Mouse (Mus musculus): ENCODE data around the gene Col4a6.

Gene Col4a6

DNA sequence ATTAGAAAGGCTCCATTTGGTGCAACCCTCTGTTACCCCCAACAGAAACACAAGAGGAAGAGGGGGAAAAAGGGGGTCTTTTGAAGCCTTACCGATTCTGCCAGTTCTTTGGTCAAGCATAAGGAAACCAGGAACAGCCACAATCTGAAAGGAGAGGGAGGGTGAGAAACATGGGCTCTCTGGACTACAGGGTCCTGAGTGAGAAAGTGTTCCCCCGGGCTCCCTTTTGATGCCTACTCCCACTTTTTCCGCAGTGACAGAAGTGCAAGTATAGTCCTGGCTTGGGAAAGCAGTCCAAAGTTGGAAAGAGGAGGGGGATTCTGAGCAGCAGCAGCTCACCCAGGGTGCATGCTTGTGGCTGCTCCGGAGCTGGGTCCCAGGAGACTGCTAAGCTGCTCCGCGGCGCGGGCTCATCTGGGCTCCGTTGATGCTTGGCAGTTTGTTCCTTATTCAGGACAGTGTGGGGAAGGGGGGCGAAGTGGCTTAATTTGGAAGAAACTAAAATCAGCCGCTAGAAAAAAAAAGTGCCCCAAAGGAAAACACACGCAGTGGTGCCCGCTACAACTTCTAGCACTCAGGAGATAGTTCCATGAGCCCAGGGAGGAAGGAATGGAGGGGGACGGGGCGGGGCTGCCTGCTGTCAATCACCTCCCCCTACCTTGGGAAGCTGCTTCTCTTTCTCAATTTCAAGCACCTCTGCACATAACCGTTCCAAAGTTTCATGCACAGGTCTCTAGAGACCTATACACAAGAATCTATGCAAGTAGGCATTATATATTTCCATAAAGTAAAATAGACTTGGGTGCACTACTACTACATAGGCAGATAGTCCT is at the start of gene Col4a6:
Gene Col4a6, minus strand, starts transcription at position 607 of the 833 bp plus-strand sequence.
- no peak for DNase-seq (ENCODE audit: low spot score)

DNA sequence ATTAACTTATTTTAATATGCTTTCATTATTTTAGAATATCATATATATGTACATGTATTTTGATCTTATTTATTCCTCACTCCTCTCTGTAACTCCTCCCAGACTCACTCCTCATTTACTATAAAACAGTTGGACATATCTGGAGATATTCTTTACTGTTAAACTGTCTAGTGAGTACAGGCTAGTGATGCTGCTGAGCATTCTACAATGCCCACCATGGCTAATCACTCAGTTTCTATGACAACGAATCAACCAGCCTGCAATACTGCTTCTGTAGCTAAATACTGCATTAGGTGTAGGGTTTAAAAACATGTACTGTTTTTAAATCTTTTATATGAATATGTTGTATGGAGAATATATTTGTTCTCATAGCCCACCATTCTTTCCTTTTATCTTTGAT is 29.2 kb upstream of the Col4a6 start:
- no peak for DNase-seq (ENCODE audit: low spot score)

DNA sequence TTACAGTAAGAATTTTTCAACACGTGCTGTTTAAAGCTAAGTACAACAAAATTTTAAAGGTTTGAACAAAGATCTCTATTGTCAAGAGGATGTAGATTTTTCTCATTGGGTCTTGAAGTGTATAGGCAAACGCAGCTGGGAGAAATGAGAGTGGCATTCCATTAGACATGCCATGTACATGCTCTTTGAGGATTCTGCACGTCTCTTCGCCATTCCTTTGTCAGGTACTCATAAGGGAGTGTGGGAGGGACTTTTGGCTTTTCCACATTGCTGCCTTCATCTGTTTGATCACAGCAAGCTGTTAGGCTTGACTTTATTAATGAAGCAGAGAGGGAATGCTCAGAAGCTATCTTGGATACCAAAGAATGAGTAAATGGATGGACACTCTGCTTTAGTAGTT is 20.7 kb upstream of the Col4a6 start:
- DNase-seq (ENCODE audit: low spot score) = no peak

DNA sequence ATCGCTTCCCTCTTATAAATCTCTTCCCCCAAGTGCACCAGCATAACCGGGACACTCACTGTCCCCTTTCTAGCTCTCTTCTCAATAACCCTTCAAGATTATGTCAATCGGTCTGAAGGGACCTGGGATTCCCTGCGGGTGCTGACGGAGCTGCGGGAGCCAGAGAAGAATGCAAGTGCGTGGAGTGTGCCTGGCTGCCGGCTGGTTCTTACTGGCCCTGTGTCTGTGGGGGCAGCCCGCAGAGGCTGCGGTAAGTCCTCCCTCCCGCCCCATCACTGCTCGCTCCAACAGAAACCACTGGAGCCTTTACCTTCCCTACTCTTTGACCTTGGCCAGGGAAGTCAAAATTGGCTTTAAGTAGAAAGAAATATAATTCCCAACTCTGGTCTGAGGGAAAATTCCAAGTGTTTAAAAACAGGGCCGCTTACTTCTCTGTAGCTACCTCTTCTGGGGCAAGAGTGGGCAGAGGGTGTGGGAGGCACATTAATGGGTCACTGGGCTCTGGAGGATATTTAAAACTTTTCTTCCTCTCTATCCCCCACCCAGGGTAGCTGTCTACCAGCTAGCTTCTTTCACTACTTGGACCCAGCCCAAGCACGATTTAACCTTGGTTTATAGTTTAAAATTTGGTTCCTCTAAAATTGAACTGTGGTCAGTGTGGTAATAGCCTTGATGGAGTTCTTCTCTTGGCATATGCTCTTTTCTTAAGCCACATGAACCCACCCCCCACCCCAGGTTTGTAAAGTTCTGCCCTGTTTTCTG is 1.9 kb upstream of the Col4a6 start:
- no peak for DNase-seq (ENCODE audit: low spot score)

DNA sequence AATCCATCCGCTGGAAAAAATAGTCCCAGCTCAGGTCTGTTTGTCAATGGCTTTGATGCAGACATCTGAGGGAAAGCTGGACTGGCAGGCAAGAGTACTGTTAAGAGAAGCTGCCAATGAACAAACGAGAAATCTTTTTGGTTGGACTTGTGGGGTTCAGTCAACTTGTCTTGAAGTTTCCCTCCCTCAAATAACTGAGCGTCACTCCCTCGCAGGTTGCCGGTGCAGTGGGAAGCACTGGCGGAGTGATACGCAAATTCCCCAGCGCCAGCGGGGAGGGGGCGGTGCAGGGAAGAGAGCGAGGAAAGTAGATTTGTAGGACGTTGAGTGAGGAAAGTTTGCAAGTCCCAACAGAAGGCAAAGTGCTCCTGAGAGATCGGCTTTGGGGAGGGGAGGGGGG is 1.2 kb upstream of the Col4a6 start, which contains the start of gene Col4a5:
Gene Col4a5, plus strand, starts transcription at position 276 of the 400 bp plus-strand sequence.
- DNase-seq (ENCODE audit: low spot score) = no peak

DNA sequence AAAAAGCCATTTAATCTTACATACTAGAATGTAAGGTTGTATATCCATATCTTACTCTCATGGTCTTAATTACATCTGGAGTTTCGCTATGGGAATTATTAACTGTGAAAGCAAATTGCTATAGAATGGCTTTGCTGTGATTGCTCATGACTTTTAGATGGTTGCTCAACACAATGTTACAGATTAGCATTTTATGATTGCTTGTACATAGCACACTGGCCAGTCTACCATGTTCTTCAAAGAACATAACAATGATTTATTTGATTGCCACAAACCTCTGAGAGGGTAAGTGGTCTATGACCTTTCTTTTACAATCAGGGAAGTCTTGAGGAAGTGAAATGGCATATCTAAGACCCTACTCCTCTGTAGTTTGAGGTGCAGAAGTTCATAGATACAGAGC is 25.9 kb downstream of the Col4a6 start:
- DNase-seq (ENCODE audit: low spot score) = no peak

DNA sequence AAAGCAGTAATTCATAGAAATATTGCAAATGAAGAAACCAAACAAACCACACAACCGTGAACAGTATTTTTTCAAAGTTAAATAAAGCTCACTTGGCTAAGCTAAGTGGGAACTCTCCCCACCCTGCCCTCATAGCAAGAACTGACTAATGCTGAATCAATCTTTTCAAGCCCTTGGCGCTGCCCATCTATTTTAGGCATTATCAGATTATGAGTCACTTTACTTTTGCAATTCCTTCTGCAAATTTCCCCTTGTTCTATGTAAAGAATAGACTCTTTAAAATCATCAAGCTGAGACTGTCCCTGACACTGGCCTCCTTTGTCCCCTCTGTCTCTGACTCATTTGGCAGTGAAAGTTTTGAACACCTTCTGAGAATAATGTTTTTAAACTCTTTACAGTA is 34.5 kb downstream of the Col4a6 start:
- DNase-seq (ENCODE audit: low spot score) = no peak

DNA sequence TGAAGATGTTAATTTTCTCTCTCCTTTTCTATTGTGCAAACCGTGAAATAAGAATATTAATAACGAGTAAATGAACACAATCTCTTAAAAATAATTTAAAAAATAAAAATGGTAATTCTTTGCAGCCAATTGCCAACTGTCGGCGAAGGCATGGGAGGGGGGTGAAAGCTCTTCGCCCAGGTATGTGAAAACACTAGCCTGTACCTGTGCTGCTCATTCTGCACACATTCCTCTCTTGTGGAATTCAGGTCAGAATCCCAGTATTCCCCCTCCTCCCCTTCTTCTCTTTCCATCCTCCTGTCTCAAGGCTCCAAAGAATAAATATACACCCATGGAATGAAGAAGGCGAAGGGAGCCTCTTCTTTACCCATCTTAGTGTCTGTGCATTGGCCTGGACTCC is 37.1 kb downstream of the Col4a6 start:
- DNase-seq (ENCODE audit: low spot score) = no peak

DNA sequence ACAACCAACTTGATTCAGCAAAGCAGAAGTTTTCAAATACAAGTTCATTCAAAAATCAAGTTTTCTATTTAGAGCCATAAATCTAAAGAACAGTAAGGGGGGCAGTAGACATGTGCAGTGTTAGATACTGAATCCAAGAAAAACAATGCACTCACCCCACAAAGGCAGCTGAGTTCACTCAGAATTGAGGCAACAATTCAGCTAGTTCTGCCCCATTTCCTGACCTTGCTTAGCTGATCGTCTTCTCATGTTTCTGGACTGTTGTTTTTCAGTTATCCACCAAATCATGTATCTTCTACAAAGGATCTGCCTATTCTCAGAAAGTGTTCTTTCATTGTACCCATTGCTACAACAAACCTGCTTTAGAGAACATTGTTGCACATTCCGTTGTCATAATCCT is 58.6 kb downstream of the Col4a6 start:
- DNase-seq (ENCODE audit: low spot score) = no peak

DNA sequence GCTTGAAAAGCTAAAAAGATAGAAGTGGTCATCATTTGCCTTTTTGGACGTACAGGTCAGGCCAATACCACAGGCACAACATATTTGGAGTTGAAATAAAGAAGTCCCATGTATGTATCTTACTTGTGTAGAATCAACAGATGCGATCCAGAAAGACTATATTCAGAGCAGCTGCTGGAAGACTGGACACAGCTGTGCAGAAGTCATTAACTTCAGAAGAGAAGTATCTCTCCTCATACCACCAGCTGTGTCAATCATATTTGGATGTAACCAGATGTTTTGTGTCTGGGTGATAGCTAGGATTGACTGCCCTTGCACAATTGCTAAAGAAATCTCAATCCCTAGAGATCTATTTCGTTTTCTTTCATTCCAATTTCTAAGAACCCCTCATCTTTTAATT is 77.6 kb downstream of the Col4a6 start:
- no peak for DNase-seq (ENCODE audit: low spot score)

DNA sequence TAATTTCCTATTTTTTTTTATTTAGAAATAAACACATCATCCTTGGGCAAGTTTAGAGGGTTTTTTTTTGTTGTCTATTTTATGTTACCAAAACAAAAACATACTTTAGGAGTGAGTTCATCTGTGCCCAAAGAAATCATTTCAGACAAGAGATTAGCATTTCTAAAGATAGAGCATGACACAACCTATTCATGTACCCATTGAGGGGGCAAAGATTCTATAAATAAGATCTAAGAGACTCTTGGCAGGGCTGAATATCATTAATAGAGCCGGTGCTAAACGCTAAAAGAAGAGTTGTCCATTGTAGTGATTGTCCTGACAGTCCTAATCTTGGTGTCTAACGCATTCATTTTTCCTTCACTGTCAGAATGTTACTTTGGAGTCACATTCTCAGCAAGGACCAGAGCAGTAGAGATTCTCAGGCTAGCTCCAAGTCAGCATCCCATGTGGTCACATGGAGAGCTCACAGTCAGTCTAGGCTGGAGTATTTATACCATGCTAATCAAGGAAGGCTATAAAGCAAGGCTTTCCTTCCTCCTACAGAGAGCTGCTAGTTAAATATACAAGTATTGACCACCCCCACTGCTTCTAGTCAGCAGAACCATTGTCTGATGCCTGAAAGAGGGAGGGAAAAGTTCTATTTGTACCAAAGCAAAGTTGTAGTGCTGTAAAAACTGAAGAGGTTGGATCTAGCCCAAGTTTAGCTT is 88.3 kb downstream of the Col4a6 start:
- no peak for DNase-seq (ENCODE audit: low spot score)

DNA sequence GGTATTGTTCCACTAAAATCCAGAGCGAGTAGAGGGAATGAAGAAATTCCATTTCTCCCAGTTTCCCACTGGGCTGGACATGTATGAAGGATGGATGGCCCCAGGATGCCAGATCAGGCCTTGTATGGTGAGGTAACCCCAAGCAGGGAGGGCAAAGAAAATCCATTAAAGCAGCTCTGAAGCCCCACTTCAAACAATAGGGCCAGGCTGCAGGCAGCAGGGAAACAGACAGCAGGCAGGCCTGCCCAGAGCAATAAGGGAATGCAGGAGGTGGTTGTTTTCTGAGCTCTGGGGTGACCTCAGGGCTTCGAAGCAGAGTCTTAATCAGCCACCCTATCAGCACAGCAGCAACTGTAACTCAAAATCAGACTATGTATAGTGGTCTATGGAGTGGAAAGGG is 89.2 kb downstream of the Col4a6 start:
- DNase-seq (ENCODE audit: low spot score) = no peak

DNA sequence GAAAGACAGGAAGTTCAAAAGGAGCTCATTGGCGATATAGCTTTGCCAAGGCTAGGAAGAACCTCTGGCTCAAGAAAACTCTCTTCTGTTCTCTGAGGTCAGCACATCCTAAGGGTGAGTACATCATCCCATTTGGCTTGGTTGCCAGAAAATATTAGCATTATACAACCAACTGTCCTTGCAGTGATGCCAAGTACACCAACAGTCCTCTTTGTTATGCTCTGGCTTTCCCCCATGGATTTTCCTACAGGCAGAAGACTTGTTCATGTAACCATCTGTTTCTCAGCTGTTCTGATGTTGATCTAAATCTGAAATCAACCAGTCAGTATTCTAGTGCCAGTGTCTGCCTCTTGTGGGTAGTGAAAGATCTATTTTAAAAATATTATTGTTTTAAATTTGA is 103.6 kb downstream of the Col4a6 start:
- no peak for DNase-seq (ENCODE audit: low spot score)

DNA sequence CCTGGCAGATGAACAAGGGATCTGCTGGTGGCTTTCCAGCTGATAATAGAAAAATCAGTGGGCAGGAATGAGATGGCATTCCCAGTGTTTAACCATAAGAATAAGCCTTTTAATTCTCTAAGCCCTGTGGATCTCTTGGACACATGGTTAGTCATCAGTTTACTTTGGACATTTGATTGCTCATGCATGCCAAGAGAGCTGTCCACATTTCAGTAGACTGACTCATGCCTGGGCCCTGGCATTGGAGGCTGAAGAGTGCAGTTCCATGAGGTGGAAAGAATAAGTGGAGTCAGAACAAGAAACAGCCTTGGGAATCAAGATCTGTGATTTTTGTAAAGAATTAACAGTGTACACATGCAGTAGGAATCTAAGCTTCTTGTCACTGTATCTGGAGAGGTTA is 110.5 kb downstream of the Col4a6 start:
- no peak for DNase-seq (ENCODE audit: low spot score)

DNA sequence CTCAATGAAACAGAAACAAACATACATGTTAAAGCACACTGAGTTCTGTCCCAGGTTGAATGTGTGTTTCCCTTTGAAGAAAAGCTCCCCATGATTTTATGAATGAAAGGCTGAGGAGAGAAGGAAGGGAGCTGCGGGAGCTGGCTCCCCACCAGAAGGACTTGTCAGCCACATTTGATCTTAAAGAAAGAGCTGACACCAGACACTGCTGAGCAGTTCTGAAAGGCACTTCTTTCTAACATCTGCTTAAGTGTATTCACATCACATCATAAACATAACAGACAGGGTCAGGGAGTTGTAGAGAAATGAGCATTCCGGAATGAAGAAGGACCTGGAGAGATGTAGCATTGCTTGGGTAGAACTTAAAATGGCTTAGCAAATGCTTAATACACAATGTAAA is 132.5 kb downstream of the Col4a6 start:
- DNase-seq (ENCODE audit: low spot score) = no peak

DNA sequence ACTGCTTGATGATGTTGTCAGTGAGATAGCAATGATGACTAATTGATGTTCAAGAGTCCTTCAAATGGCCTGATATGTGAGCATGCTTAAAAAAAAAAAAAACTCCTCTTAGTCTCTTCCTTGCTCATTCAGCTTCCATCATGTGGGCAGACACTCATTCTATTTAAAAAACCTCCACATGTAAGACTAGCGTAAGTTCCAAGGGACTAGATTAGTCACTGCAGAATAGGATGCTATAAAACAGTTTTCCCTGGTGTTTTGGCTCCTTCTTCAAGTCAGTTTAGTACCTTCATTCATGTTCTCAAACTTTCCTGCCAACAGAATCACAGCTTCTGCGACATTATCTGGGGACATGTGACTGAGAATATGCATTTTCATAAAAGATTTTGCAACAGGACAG is 145.8 kb downstream of the Col4a6 start:
- no peak for DNase-seq (ENCODE audit: low spot score)

DNA sequence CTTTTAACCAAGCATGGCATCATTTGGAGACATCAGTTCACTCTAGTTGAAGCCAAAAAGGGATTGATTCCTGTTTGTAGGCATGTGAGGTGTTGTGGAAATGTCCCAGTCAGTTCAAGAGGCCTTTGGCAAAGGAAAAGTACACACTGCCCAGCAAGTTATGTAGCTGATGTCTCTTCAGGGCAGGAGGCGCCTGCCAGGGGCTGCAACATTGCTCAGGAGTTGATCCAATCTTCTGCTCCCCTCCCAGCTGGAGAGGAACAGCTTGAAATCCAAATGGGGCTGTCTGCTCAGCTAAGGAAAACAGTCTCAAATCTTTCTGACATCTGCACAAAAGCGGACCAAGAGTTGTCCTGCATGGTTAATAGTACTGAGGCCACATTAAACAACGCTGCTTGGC is 149.7 kb downstream of the Col4a6 start:
- DNase-seq (ENCODE audit: low spot score) = no peak

DNA sequence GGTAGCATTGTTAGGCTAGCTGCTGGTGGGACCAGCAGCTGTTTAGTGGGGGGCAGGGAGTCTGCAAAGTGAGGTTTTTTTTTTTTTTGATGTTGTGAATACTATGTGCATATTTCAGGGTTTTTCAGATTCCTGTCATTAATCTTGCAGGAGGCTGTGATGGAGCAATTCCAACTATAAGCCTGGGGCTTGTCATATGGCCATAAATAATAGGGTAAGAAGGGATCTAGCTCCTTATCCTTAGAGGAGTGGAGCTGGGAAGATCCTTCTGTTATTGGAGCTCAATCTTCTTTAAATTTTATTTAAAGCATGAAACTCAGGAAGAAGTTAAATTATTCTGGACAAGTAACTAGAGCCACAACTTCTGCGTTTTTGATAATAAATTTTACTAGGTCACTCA is 157.7 kb downstream of the Col4a6 start:
- no peak for DNase-seq (ENCODE audit: low spot score)

DNA sequence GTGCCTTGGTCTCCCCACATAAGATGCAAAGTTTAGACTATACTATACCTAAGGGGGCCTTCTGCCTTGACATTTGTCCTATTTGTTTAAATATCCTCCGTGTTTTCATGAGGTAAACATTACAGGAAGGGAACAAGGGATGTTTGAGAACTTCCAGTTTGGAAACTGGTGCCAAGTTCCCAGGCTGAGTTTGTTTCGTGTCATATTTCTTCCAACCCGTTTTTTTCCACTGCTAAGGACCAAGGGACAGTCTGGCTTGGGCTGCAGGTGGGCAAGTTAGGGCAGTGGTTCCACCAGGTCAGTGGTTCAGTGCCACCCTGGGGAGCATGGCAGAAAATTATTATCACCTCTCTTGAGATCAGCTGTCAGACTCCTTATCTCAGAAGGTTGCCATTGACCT is 158.1 kb downstream of the Col4a6 start:
- DNase-seq (ENCODE audit: low spot score) = no peak

DNA sequence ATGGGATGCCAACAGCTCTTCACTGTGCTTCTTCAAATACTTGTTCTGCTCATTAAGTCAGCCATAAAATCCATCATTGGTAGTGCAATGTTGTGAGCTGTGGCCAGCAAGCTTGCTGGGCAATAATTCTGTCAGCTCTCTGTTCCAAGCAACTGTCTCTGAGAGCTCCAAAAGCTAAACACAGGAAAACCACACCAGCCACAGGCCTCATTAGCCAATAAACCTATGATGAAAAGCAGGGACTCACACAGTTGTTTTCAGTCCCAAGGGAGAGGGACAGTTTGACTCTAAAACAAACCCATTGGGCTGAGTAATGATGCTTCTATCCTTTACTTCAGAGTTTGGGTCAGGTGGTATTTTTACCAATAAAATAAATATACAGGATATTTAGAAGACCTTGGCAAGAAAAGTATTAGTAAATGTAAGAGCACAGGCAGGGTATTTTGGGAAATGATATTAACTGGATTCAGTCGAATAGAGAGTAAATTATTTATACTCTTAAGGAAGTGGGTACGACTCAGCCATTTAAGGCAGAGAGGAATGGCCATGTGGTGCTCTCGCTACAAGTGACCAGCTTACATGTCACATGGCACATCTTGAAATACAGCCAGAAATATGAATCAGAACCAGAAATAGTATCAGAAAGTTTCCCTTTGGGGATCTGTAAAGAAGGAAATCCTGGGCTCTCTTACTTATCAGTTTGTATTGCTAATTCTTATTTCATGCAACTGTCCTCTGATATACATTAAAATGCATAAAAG is 181.0 kb downstream of the Col4a6 start:
- no peak for DNase-seq (ENCODE audit: low spot score)

DNA sequence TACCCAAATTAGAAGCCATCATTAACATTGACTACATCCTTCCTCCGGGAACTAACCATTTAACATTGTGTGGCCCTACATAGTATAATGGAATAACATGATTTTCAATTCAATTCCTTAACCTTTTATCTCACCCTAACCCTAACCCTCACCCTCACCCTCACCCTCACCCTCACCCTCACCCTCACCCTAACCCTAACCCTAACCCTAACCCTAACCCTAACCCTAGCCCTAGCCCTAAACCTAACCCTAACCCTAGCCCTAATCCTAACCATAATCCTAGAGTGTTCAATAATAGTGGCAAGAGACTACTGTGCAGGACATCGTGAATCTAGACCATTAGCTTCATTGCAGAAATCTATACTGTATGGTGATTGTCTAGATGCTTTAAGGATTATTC is 197.5 kb downstream of the Col4a6 start:
- peak; percentile 42 for DNase-seq (ENCODE audit: low spot score)

DNA sequence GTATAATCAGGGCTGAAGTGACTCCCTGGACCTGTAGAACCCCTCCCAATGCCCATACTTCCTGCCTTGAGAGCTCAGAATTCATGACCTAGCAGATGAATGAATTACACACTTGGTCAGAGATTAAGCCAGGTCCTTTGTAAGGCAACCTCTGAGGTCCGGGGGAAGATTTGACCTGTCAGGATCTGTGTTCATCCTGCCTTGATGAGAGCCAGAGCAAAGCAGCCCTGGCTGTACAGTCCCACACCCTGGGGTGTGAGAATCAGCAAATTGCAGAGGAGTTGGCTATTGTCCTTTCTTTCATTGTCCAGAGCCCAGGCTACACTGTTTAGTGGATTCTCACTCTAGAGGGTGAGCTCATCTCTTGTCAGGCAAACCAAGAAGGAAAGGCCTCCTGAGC is 207.9 kb downstream of the Col4a6 start:
- DNase-seq (ENCODE audit: low spot score) = no peak

Measured in MN1 (cell line).